Mouse (Mus musculus): ENCODE results near the gene Mrpl34. TPM values are rescaled to one million over a fixed set of nuclear protein-coding genes. Genes with fewer than 3 reads are reported as not detected.

Mrpl34 gene
- total and polyA plus RNA-seq, 2 experiments from 2014 or later: 188 to 284 TPM

GRCm38 (mm10) chr8:71457659-71458270 lies 7.0 kb upstream of the Mrpl34 start:
- 83% methylated on average over 19 of the region's 20 CpGs for WGBS
- Histone ChIP-seq H3K9ac (replicated peaks; ENCODE audit: low read depth, low read length) (no peak overlapping the region), H3K4me1 (ENCODE audit: control insufficient read depth, insufficient read depth) (no peaks in the 10 kb centered on the region), H3K27me3 (ENCODE audit: control insufficient read depth, insufficient read depth, low read length) (no peaks in the 10 kb centered on the region), H3K4me2 (ENCODE audit: low read depth, low read length) (no peak overlapping the region), H3K36me3 (replicated peaks; ENCODE audit: control insufficient read depth, insufficient read depth, low read length) (peaks cover 23% of the 10 kb centered on the region), H3K9me3 (replicated peaks; ENCODE audit: control insufficient read depth, low read length) (no peaks in the 10 kb centered on the region), H3K27ac (ENCODE audit: low read depth) (no peak overlapping the region), H3K4me3 (ENCODE audit: low read depth, low read length) (no peak overlapping the region)
- ATAC-seq (ENCODE audit: insufficient read depth, low read depth): no peak
- DNase-seq (ENCODE audit: low spot score): no peak
- TF ChIP-seq EP300 (IDR thresholded peaks at IDR 0.05; ENCODE audit: low read depth) (no peak), CTCF (IDR thresholded peaks at IDR 0.05; ENCODE audit: low read depth) (no peak)

GRCm38 (mm10) chr8:71460716-71461115 lies 4.0 kb upstream of the Mrpl34 start:
- peaks cover 23% of the 10 kb centered on the region for H3K36me3 ChIP-seq (replicated peaks; ENCODE audit: control insufficient read depth, insufficient read depth, low read length)

GRCm38 (mm10) chr8:71461152-71461840 lies 3.5 kb upstream of the Mrpl34 start:
- H3K9me3 ChIP-seq (replicated peaks; ENCODE audit: control insufficient read depth, low read length): no peaks in the 10 kb centered on the region
- no peaks in the 10 kb centered on the region for H3K27me3 ChIP-seq (ENCODE audit: control insufficient read depth, insufficient read depth, low read length)
- DNase-seq (ENCODE audit: low spot score): no peak
- 79% methylated on average over 38 of the region's 47 CpGs for WGBS
- no peak for TF ChIP-seq EP300 (IDR thresholded peaks at IDR 0.05; ENCODE audit: low read depth)
- no peak for TF ChIP-seq CTCF (IDR thresholded peaks at IDR 0.05; ENCODE audit: low read depth)
- peaks cover 10% of the 10 kb centered on the region; the same call in 1 of the 2 replicates for H3K4me1 ChIP-seq (ENCODE audit: control insufficient read depth, insufficient read depth)
- H3K27ac ChIP-seq (ENCODE audit: low read depth): no peak overlapping the region
- no peak for ATAC-seq (ENCODE audit: insufficient read depth, low read depth)
- H3K4me3 ChIP-seq (ENCODE audit: low read depth, low read length): no peak overlapping the region
- no peak overlapping the region for H3K4me2 ChIP-seq (ENCODE audit: low read depth, low read length)
- peaks cover 23% of the 10 kb centered on the region for H3K36me3 ChIP-seq (replicated peaks; ENCODE audit: control insufficient read depth, insufficient read depth, low read length)
- no peak overlapping the region for H3K9ac ChIP-seq (replicated peaks; ENCODE audit: low read depth, low read length)

More at GRCm38 (mm10) chr8:71460716-71461115, 4.0 kb upstream of the Mrpl34 start:
- H3K4me1 ChIP-seq (ENCODE audit: control insufficient read depth, insufficient read depth): peaks cover 7% of the 10 kb centered on the region; the same call in 1 of the 2 replicates
- DNase-seq (ENCODE audit: low spot score) (no peak), ATAC-seq (ENCODE audit: insufficient read depth, low read depth) (no peak)
- H3K4me2 ChIP-seq (ENCODE audit: low read depth, low read length): no peak overlapping the region
- TF ChIP-seq CTCF (IDR thresholded peaks at IDR 0.05; ENCODE audit: low read depth) (no peak), EP300 (IDR thresholded peaks at IDR 0.05; ENCODE audit: low read depth) (no peak)
- no peak overlapping the region for H3K4me3 ChIP-seq (ENCODE audit: low read depth, low read length)
- H3K27ac ChIP-seq (ENCODE audit: low read depth): no peak overlapping the region
- H3K9me3 ChIP-seq (replicated peaks; ENCODE audit: control insufficient read depth, low read length): no peaks in the 10 kb centered on the region
- no peak overlapping the region for H3K9ac ChIP-seq (replicated peaks; ENCODE audit: low read depth, low read length)
- H3K27me3 ChIP-seq (ENCODE audit: control insufficient read depth, insufficient read depth, low read length): no peaks in the 10 kb centered on the region
- WGBS: 93% methylated on average over 6 of the region's 6 CpGs

- ATAC-seq (ENCODE audit: insufficient read depth, low read depth) (no peak), DNase-seq (ENCODE audit: low spot score) (no peak)
- no peaks in the 10 kb centered on the region for H3K27me3 ChIP-seq (ENCODE audit: control insufficient read depth, insufficient read depth, low read length)
- no peak overlapping the region for H3K4me3 ChIP-seq (ENCODE audit: low read depth, low read length)
- H3K4me1 ChIP-seq (ENCODE audit: control insufficient read depth, insufficient read depth): peaks cover 10% of the 10 kb centered on the region; the same call in 1 of the 2 replicates
- peak overlapping the region; percentile 47; the same call in 1 of the 2 replicates for H3K27ac ChIP-seq (ENCODE audit: low read depth)
- no peak overlapping the region for H3K9ac ChIP-seq (replicated peaks; ENCODE audit: low read depth, low read length)
- H3K36me3 ChIP-seq (replicated peaks; ENCODE audit: control insufficient read depth, insufficient read depth, low read length): peaks cover 23% of the 10 kb centered on the region
- H3K4me2 ChIP-seq (ENCODE audit: low read depth, low read length): peak overlapping the region; percentile 87; the same call in 1 of the 2 replicates
- 79% methylated on average over 4 of the region's 4 CpGs for WGBS
- TF ChIP-seq EP300 (IDR thresholded peaks at IDR 0.05; ENCODE audit: low read depth) (no peak), CTCF (IDR thresholded peaks at IDR 0.05; ENCODE audit: low read depth) (no peak)
- no peaks in the 10 kb centered on the region for H3K9me3 ChIP-seq (replicated peaks; ENCODE audit: control insufficient read depth, low read length)
Measured at GRCm38 (mm10) chr8:71462191-71462590, 2.6 kb upstream of the Mrpl34 start.

GRCm38 (mm10) chr8:71462786-71463185 lies 2.0 kb upstream of the Mrpl34 start:
- peak overlapping the region; percentile 50 for H3K9ac ChIP-seq (replicated peaks; ENCODE audit: low read depth, low read length)
- H3K27me3 ChIP-seq (ENCODE audit: control insufficient read depth, insufficient read depth, low read length): no peaks in the 10 kb centered on the region
- peak overlapping the region; percentile 93 for H3K27ac ChIP-seq (ENCODE audit: low read depth)
- H3K4me3 ChIP-seq (ENCODE audit: low read depth, low read length): peak overlapping the region; percentile 75
- H3K9me3 ChIP-seq (replicated peaks; ENCODE audit: control insufficient read depth, low read length): no peaks in the 10 kb centered on the region
- WGBS: 11% methylated on average over 16 of the region's 16 CpGs
- TF ChIP-seq EP300 (IDR thresholded peaks at IDR 0.05; ENCODE audit: low read depth) (no peak), CTCF (IDR thresholded peaks at IDR 0.05; ENCODE audit: low read depth) (no peak)
- DNase-seq (ENCODE audit: low spot score) (peak; percentile 21), ATAC-seq (ENCODE audit: insufficient read depth, low read depth) (no peak)
- peaks cover 21% of the 10 kb centered on the region for H3K36me3 ChIP-seq (replicated peaks; ENCODE audit: control insufficient read depth, insufficient read depth, low read length)
- peak overlapping the region; percentile 87 for H3K4me2 ChIP-seq (ENCODE audit: low read depth, low read length)
- H3K4me1 ChIP-seq (ENCODE audit: control insufficient read depth, insufficient read depth): peaks cover 10% of the 10 kb centered on the region; the same call in 1 of the 2 replicates
